Mouse (Mus musculus) liver, adult 2 months (tissue): ENCODE results near the gene Ripk3.

Source experiments
- CTCF ChIP-seq: fragments of 200-500 bp; IDR thresholded peaks from 2 replicates; pipeline ENCODE4 v1.5.1; 2011; ENCODE audit warnings: low read depth, low read length, control low read depth
- POLR2A ChIP-seq: fragments of 200-500 bp; IDR thresholded peaks from 2 replicates; pipeline ENCODE4 v1.6.1; 2011; ENCODE audit warnings: low read length, control low read depth; ENCODE audit not compliant: insufficient read depth; ENCODE audit errors: extremely low read depth

GRCm38 (mm10) chr14:55783171-55783957 is 5.3 kb downstream of the Ripk3 start:
- TF ChIP-seq CTCF (no peak), POLR2A (no peak)
